Mouse (Mus musculus) brain, embryonic 14.5 days (tissue): ENCODE data around the gene 1700013G24Rik.

Experiments used
- CTCF ChIP-seq: fragments of 200-500 bp; IDR thresholded peaks from 2 replicates; pipeline ENCODE4 v1.5.1; 2012; ENCODE audit warnings: inconsistent platforms, mild to moderate bottlenecking, moderate library complexity, borderline replicate concordance; ENCODE audit not compliant: insufficient read depth, insufficient read length; ENCODE audit errors: extremely low read depth
- POLR2A ChIP-seq: fragments of 200-500 bp; IDR thresholded peaks from 2 replicates; pipeline ENCODE4 v1.6.1; 2012; ENCODE audit warnings: mild to moderate bottlenecking, inconsistent platforms, borderline replicate concordance; ENCODE audit not compliant: poor library complexity, insufficient read depth, insufficient read length, severe bottlenecking; ENCODE audit errors: extremely low read depth

DNA sequence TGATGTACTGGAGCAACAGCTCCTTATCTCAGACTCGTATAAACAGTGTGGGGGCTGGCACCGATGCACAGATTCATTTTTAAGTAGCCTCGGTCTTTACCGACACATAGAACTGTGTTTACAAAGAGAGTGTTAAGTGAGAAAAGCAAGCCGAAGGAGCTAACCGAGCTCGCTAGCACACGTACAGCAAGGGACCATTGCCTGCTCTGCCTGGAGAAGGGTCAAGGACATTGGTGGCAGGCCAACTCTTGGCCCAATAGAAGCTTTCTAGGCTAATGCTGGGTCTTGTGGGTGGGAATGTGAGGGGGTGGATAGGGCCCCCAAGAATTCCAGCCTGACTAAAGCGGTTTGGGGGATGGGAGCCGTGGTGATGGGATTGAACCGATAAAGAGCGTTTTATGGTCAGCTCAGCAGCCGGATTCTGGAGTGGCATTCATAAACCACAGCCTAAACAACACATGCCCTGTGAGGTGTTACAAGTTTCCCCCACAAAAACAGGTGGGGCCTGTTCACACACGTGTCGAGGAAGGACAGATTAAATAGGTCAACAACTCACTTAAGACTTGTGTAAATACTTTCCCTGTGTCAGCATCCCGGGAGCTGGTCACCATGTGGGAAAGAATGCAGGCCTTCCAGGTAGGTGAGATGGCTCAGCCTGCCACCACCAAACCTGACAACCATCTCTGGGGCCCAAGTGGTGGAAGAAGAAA is 9.1 kb downstream of the 1700013G24Rik start:
- no peak for TF ChIP-seq CTCF
- no peak for TF ChIP-seq POLR2A
